ENCODE assay signal across 9 mouse cellular contexts in genomic region chr6:136930677-136931076, GRCm38 (mm10). TPM values are rescaled to one million over a fixed set of nuclear protein-coding genes. Genes with fewer than 3 reads are reported as not detected.
DNase-seq lines count a peak whose midpoint lies in the region; ATAC-seq and TF ChIP-seq lines count a peak whose summit lies in the region.
"Had no signal": no experiment of that assay in that cellular context is flagged by ENCODE, and none has a peak within 500 bp of the region (broad histone marks: within the 10 kb centered on the region; RNA-seq: fewer than 3 reads in every experiment).

No protein-coding gene starts in this region.

- peak; percentile 60 to 76 for DNase-seq in heart, adult 2 months
- DNase-seq in kidney, adult 2 months, result peak; percentile 76
- DNase-seq in spleen, adult 12 weeks (ENCODE audit: low spot score), result peak; percentile 67
- DNase-seq in cerebellum, adult 11-12 months, result no peak
- no peak for DNase-seq in testis, postnatal 10 days (ENCODE audit: low spot score)

- H3K36me3 ChIP-seq in forebrain, embryonic 15.5 days, result no peaks in the 10 kb centered on the region
- no peaks in the 10 kb centered on the region for H3K36me3 ChIP-seq in forebrain, embryonic 12.5 days (replicated peaks)
- H3K36me3 ChIP-seq in heart, adult 2 months (ENCODE audit: control insufficient read depth, insufficient read depth, low read length), result peaks cover 5% of the 10 kb centered on the region
- H3K36me3 ChIP-seq in kidney, adult 2 months (ENCODE audit: control insufficient read depth, insufficient read depth, low read length), result no peaks in the 10 kb centered on the region
- no peaks in the 10 kb centered on the region for H3K36me3 ChIP-seq in lung, embryonic 16.5 days (ENCODE audit: control insufficient read depth, insufficient read depth, low read length)

- intact Hi-C loops in heart, adult 2 months (cut with DNase I), result no loop called here

- no peak overlapping the region for H3K9ac ChIP-seq in forebrain, embryonic 15.5 days (replicated peaks)
- H3K9ac ChIP-seq in forebrain, embryonic 12.5 days, result no peak overlapping the region
- H3K9ac ChIP-seq in heart, adult 2 months (ENCODE audit: low read depth, low read length), result peak overlapping the region; percentile 14
- peak overlapping the region; percentile 45 for H3K9ac ChIP-seq in lung, embryonic 16.5 days (ENCODE audit: low read length)

- H3K4me3 ChIP-seq in forebrain, embryonic 15.5 days, result no peak overlapping the region
- no peak overlapping the region for H3K4me3 ChIP-seq in forebrain, embryonic 12.5 days (replicated peaks)
- H3K4me3 ChIP-seq in heart, adult 2 months, result 0 out of 2 replicates have a peak overlapping the region, but pooled peaks have one; percentile 15
- H3K4me3 ChIP-seq in kidney, adult 2 months (ENCODE audit: insufficient read depth, low read depth, low read length), result 0 out of 2 replicates have a peak overlapping the region, but pooled peaks have one; percentile 2
- no peak overlapping the region for H3K4me3 ChIP-seq in lung, embryonic 16.5 days (ENCODE audit: low read length)

- H3K9me3 ChIP-seq in forebrain, embryonic 15.5 days, result no peaks in the 10 kb centered on the region
- no peaks in the 10 kb centered on the region for H3K9me3 ChIP-seq in forebrain, embryonic 12.5 days
- no peaks in the 10 kb centered on the region for H3K9me3 ChIP-seq in lung, embryonic 16.5 days (ENCODE audit: control insufficient read depth, low read length)

- no peak for TF ChIP-seq CTCF in heart, adult 2 months (IDR thresholded peaks at IDR 0.05)
- no peak for TF ChIP-seq CTCF in kidney, adult 2 months (conservative IDR thresholded peaks at IDR 0.05; ENCODE audit: insufficient read depth, insufficient read length, low read depth, low read length)

- ATAC-seq in forebrain, embryonic 15.5 days (replicated peaks), result peak; percentile 16; the same call in 1 of the 2 replicates
- no peak for ATAC-seq in forebrain, embryonic 12.5 days (ENCODE audit: low FRiP score)
- ATAC-seq in lung, embryonic 16.5 days (ENCODE audit: low read depth), result peak; percentile 97

- no peaks in the 10 kb centered on the region for H3K4me1 ChIP-seq in forebrain, embryonic 15.5 days
- H3K4me1 ChIP-seq in forebrain, embryonic 12.5 days, result no peaks in the 10 kb centered on the region; the same call in 1 of the 2 replicates
- H3K4me1 ChIP-seq in heart, adult 2 months (ENCODE audit: control insufficient read depth, insufficient read depth, low read length), result peaks cover 4% of the 10 kb centered on the region
- no peaks in the 10 kb centered on the region for H3K4me1 ChIP-seq in kidney, adult 2 months (ENCODE audit: control insufficient read depth, insufficient read depth, low read length)
- peaks cover 10% of the 10 kb centered on the region for H3K4me1 ChIP-seq in lung, embryonic 16.5 days (replicated peaks; ENCODE audit: control insufficient read depth, insufficient read depth, low read length)

- 0 out of 2 replicates have a peak, but pooled peaks have one; percentile 37 for TF ChIP-seq EP300 in heart, adult 2 months (IDR thresholded peaks at IDR 0.05; ENCODE audit: insufficient read depth, low read depth, low read length)

- H3K79me2 ChIP-seq in heart, adult 2 months (replicated peaks; ENCODE audit: control insufficient read depth, insufficient read depth, low read length), result no peaks in the 10 kb centered on the region

- H3K27ac ChIP-seq in forebrain, embryonic 15.5 days (replicated peaks), result no peak overlapping the region
- no peak overlapping the region for H3K27ac ChIP-seq in forebrain, embryonic 12.5 days
- H3K27ac ChIP-seq in heart, adult 2 months, result peak overlapping the region; percentile 68
- peak overlapping the region; percentile 49 for H3K27ac ChIP-seq in kidney, adult 2 months (ENCODE audit: insufficient read depth, low read depth, low read length)
- peak overlapping the region; percentile 79 for H3K27ac ChIP-seq in lung, embryonic 16.5 days (ENCODE audit: low read length)

- H3K4me2 ChIP-seq in forebrain, embryonic 15.5 days (replicated peaks), result no peak overlapping the region
- no peak overlapping the region for H3K4me2 ChIP-seq in forebrain, embryonic 12.5 days
- peak overlapping the region; percentile 26 for H3K4me2 ChIP-seq in lung, embryonic 16.5 days (ENCODE audit: low read depth, low read length)

- 0 out of 2 replicates have a peak, but pooled peaks have one; percentile 28 for TF ChIP-seq POLR2A in heart, adult 2 months (IDR thresholded peaks at IDR 0.05; ENCODE audit: insufficient read depth, low read depth, low read length)
- TF ChIP-seq POLR2A in kidney, adult 2 months (IDR thresholded peaks at IDR 0.05; ENCODE audit: low read depth, low read length), result no peak

- 75% methylated on average over 12 of the region's 12 CpGs for WGBS in forebrain, embryonic 15.5 days
- WGBS in forebrain, embryonic 12.5 days, result 76% methylated on average over 12 of the region's 12 CpGs
- WGBS in heart, adult 2 months, result 8% methylated on average over 12 of the region's 12 CpGs
- 24% methylated on average over 12 of the region's 12 CpGs for WGBS in kidney, adult 2 months
- WGBS in lung, embryonic 16.5 days, result 12% methylated on average over 12 of the region's 12 CpGs

- H3K27me3 ChIP-seq in forebrain, embryonic 15.5 days, result no peaks in the 10 kb centered on the region
- H3K27me3 ChIP-seq in forebrain, embryonic 12.5 days, result no peaks in the 10 kb centered on the region
- H3K27me3 ChIP-seq in heart, adult 2 months (ENCODE audit: control insufficient read depth, insufficient read depth, low read length), result no peaks in the 10 kb centered on the region
- no peaks in the 10 kb centered on the region for H3K27me3 ChIP-seq in kidney, adult 2 months (replicated peaks; ENCODE audit: control insufficient read depth, insufficient read depth, low read length)
- H3K27me3 ChIP-seq in lung, embryonic 16.5 days (ENCODE audit: control insufficient read depth, insufficient read depth, low read depth, low read length), result no peaks in the 10 kb centered on the region

RNA-seq across cellular contexts. Expression of gene Pde6h, which starts 7.0 kb away (rescaled TPM):
- polyA plus RNA-seq in forebrain, embryonic 15.5 days (2015; fragmentation: Nextera tagmentation; extraction: Ambion mirVana), result not detected in 2 replicates
- polyA plus RNA-seq in forebrain, embryonic 12.5 days (2016; fragmentation: Nextera tagmentation; extraction: Ambion mirVana), result not detected in 2 replicates
- total RNA-seq in heart, adult 2 months (2021), result under 1 TPM in 1 of 2 experiments, not detected in 1; 0.30 TPM
- polyA plus RNA-seq in heart, adult 2 months (2012; rRNA removed), result 0.04 and 0.26 TPM in 2 replicates
- 0.58 and 0.64 TPM in 2 replicates for polyA plus RNA-seq in kidney, adult 2 months (2012; rRNA removed)
- 0.20 TPM in 1 of 2 replicates, not detected in the other for polyA plus RNA-seq in lung, embryonic 16.5 days (2015; fragmentation: Nextera tagmentation; extraction: Ambion mirVana)
- polyA plus RNA-seq: neural tube, embryonic 14.5 days had no signal

RNA-seq across cellular contexts. Expression of gene Erp27, which starts 8.7 kb away (rescaled TPM):
- polyA plus RNA-seq in forebrain, embryonic 15.5 days (2015; fragmentation: Nextera tagmentation; extraction: Ambion mirVana), result 0.18 and 0.66 TPM in 2 replicates
- not detected in 2 replicates for polyA plus RNA-seq in forebrain, embryonic 12.5 days (2016; fragmentation: Nextera tagmentation; extraction: Ambion mirVana)
- total RNA-seq in heart, adult 2 months (2021), result not detected
- 0.29 and 0.51 TPM in 2 replicates for polyA plus RNA-seq in heart, adult 2 months (2012; rRNA removed)
- polyA plus RNA-seq in kidney, adult 2 months (2012; rRNA removed), result 0.15 TPM in 1 of 2 replicates, not detected in the other
- 0.35 and 0.97 TPM in 2 replicates for polyA plus RNA-seq in lung, embryonic 16.5 days (2015; fragmentation: Nextera tagmentation; extraction: Ambion mirVana)
- polyA plus RNA-seq: neural tube, embryonic 14.5 days had no signal

RNA-seq across cellular contexts. Expression of gene Arhgdib, which starts 11.0 kb away (rescaled TPM):
- polyA plus RNA-seq in forebrain, embryonic 15.5 days (2015; fragmentation: Nextera tagmentation; extraction: Ambion mirVana), result 16.8 and 17.1 TPM in 2 replicates
- 18.6 and 22.9 TPM in 2 replicates for polyA plus RNA-seq in forebrain, embryonic 12.5 days (2016; fragmentation: Nextera tagmentation; extraction: Ambion mirVana)
- total RNA-seq in heart, adult 2 months (2021), result 10 to 100 TPM; 24.0 to 30.4 TPM
- 41.7 and 57.6 TPM in 2 replicates for polyA plus RNA-seq in heart, adult 2 months (2012; rRNA removed)
- 49.0 and 77.4 TPM in 2 replicates for polyA plus RNA-seq in kidney, adult 2 months (2012; rRNA removed)
- polyA plus RNA-seq in lung, embryonic 16.5 days (2015; fragmentation: Nextera tagmentation; extraction: Ambion mirVana), result 85.2 and 98.2 TPM in 2 replicates

RNA-seq across cellular contexts. Expression of gene Mgp, which starts 55.1 kb away (rescaled TPM):
- 7.2 and 8.8 TPM in 2 replicates for polyA plus RNA-seq in forebrain, embryonic 15.5 days (2015; fragmentation: Nextera tagmentation; extraction: Ambion mirVana)
- polyA plus RNA-seq in forebrain, embryonic 12.5 days (2016; fragmentation: Nextera tagmentation; extraction: Ambion mirVana), result 6.2 and 7.2 TPM in 2 replicates
- total RNA-seq in heart, adult 2 months (2021), result 100 to 1,000 TPM; 409 to 433 TPM
- polyA plus RNA-seq in heart, adult 2 months (2012; rRNA removed), result 1,071 and 1,296 TPM in 2 replicates
- polyA plus RNA-seq in kidney, adult 2 months (2012; rRNA removed), result 725 and 868 TPM in 2 replicates
- 1,118 and 1,160 TPM in 2 replicates for polyA plus RNA-seq in lung, embryonic 16.5 days (2015; fragmentation: Nextera tagmentation; extraction: Ambion mirVana)

Comparison
In these comparisons a context has a peak if more than half of its experiments do, and no peak if none do; other contexts are left out.
1. H3K27ac ChIP-seq: peak in heart, adult 2 months (single experiment), kidney, adult 2 months (single experiment) and lung, embryonic 16.5 days (single experiment); none in forebrain, embryonic 15.5 days (single experiment) and forebrain, embryonic 12.5 days (single experiment).
2. H3K4me3 ChIP-seq: peak in heart, adult 2 months (single experiment) and kidney, adult 2 months (single experiment); none in forebrain, embryonic 15.5 days (single experiment), forebrain, embryonic 12.5 days (single experiment) and lung, embryonic 16.5 days (single experiment).
3. H3K9ac ChIP-seq: peak in heart, adult 2 months (single experiment) and lung, embryonic 16.5 days (single experiment); none in forebrain, embryonic 15.5 days (single experiment) and forebrain, embryonic 12.5 days (single experiment).
4. DNase-seq: peak in heart, adult 2 months (2 of 2), kidney, adult 2 months (single experiment) and spleen, adult 12 weeks (single experiment); none in cerebellum, adult 11-12 months (single experiment) and testis, postnatal 10 days (single experiment).